Mouse (Mus musculus) embryonic facial prominence, embryonic 15.5 days (tissue): ENCODE measurements around the gene Rnf220. TPM values are rescaled to one million over a fixed set of nuclear protein-coding genes. Genes with fewer than 3 reads are reported as not detected.

Experiments
- ATAC-seq: fragments of 200-750 bp; cut with Nextera tagmentation; 2 replicates; pipeline ENCODE4 v1.8.0; 2017; ENCODE audit warnings: low read depth, moderate TSS enrichment; ENCODE audit not compliant: insufficient number of reproducible peaks, low FRiP score, low TSS enrichment
- H3K27ac ChIP-seq: fragments of 300-500 bp; sonication (generic); replicated peaks from 2 replicates; pipeline ENCODE4 v1.5.1; 2015; ENCODE audit warnings: mild to moderate bottlenecking, inconsistent platforms
- H3K27me3 ChIP-seq: fragments of 300-500 bp; sonication (generic); 2 replicates; pipeline ENCODE4 v1.6.1; 2015; ENCODE audit warnings: inconsistent platforms
- H3K36me3 ChIP-seq: fragments of 300-500 bp; sonication (generic); 2 replicates; pipeline ENCODE4 v1.6.1; 2015; ENCODE audit warnings: mild to moderate bottlenecking, inconsistent platforms
- H3K4me1 ChIP-seq: fragments of 300-500 bp; sonication (generic); 2 replicates; pipeline ENCODE4 v1.6.1; 2015; ENCODE audit warnings: inconsistent platforms
- H3K4me2 ChIP-seq: fragments of 300-500 bp; sonication (generic); replicated peaks from 2 replicates; pipeline ENCODE4 v1.6.1; 2015; ENCODE audit warnings: mild to moderate bottlenecking, inconsistent platforms
- H3K4me3 ChIP-seq: fragments of 300-500 bp; sonication (generic); replicated peaks from 2 replicates; pipeline ENCODE4 v1.5.1; 2015; ENCODE audit warnings: mild to moderate bottlenecking, inconsistent platforms
- H3K9ac ChIP-seq: fragments of 300-500 bp; sonication (generic); 2 replicates; pipeline ENCODE4 v1.6.1; 2015; ENCODE audit warnings: inconsistent platforms
- H3K9me3 ChIP-seq: fragments of 300-500 bp; sonication (generic); replicated peaks from 2 replicates; pipeline ENCODE4 v1.6.1; 2016; ENCODE audit warnings: inconsistent platforms
- WGBS: fragments of 180-500 bp; shearing (Covaris S2); methylation state at CpG from one replicate; pipeline ENCODE4 v1.1.7; 2015; 5-methylcytosine and 5-hydroxymethylcytosine counted together
- polyA plus RNA-seq: library from polyadenylated mRNA; unstranded; fragments of >200 nt; fragmentation: Nextera tagmentation; extraction: Ambion mirVana; gene quantifications from 2 replicates; pipeline ENCODE4 v1.2.1, GENCODE M21; 2015

Rnf220 gene
- polyA plus RNA-seq, 1 experiment from 2014 or later: 77.6 TPM

- 47% methylated on average over 11 of the region's 11 CpGs for WGBS
- Histone ChIP-seq H3K9ac (no peak overlapping the region), H3K4me1 (0 out of 2 replicates have a peak, but pooled peaks cover 3% of the 10 kb centered on the region), H3K4me3 (no peak overlapping the region), H3K27ac (no peak overlapping the region), H3K27me3 (peaks cover 4% of the 10 kb centered on the region), H3K9me3 (no peaks in the 10 kb centered on the region; the same call in 1 of the 2 replicates), H3K4me2 (no peak overlapping the region), H3K36me3 (no peaks in the 10 kb centered on the region)
- ATAC-seq: no peak
Measured at GRCm38 (mm10) chr4:117397128-117397527, 99.7 kb downstream of the Rnf220 start.

- H3K9me3 ChIP-seq: no peaks in the 10 kb centered on the region; the same call in 1 of the 2 replicates
- peaks cover 11% of the 10 kb centered on the region for H3K4me1 ChIP-seq
- 52% methylated on average over 7 of the region's 7 CpGs for WGBS
- no peak for ATAC-seq
- no peaks in the 10 kb centered on the region for H3K36me3 ChIP-seq
- no peak overlapping the region for H3K4me2 ChIP-seq
- H3K9ac ChIP-seq: no peak overlapping the region
- H3K27me3 ChIP-seq: peaks cover 26% of the 10 kb centered on the region
- H3K27ac ChIP-seq: no peak overlapping the region
- H3K4me3 ChIP-seq: no peak overlapping the region
Measured at GRCm38 (mm10) chr4:117393027-117393426, 103.8 kb downstream of the Rnf220 start.

- H3K36me3 ChIP-seq: no peaks in the 10 kb centered on the region
- peaks cover 26% of the 10 kb centered on the region for H3K27me3 ChIP-seq
- no peak overlapping the region for H3K27ac ChIP-seq
- no peak for ATAC-seq
- no peak overlapping the region for H3K4me3 ChIP-seq
- no peak overlapping the region for H3K4me2 ChIP-seq
- 47% methylated on average over 2 of the region's 2 CpGs for WGBS
- no peaks in the 10 kb centered on the region; the same call in 1 of the 2 replicates for H3K9me3 ChIP-seq
- no peak overlapping the region for H3K9ac ChIP-seq
- peaks cover 11% of the 10 kb centered on the region for H3K4me1 ChIP-seq
Measured at GRCm38 (mm10) chr4:117392391-117392790, 104.5 kb downstream of the Rnf220 start.

GRCm38 (mm10) chr4:117391966-117392365 is 104.9 kb downstream of the Rnf220 start:
- H3K4me1 ChIP-seq: peaks cover 11% of the 10 kb centered on the region
- H3K4me2 ChIP-seq: 0 out of 2 replicates have a peak overlapping the region, but pooled peaks have one; percentile 1
- WGBS: 2% methylated on average over 9 of the region's 9 CpGs
- no peak for ATAC-seq
- H3K9me3 ChIP-seq: no peaks in the 10 kb centered on the region
- H3K27me3 ChIP-seq: peaks cover 26% of the 10 kb centered on the region
- H3K9ac ChIP-seq: no peak overlapping the region
- no peaks in the 10 kb centered on the region for H3K36me3 ChIP-seq
- H3K4me3 ChIP-seq: no peak overlapping the region
- no peak overlapping the region for H3K27ac ChIP-seq

- Histone ChIP-seq H3K9me3 (no peaks in the 10 kb centered on the region), H3K36me3 (no peaks in the 10 kb centered on the region), H3K4me1 (peaks cover 11% of the 10 kb centered on the region), H3K4me2 (0 out of 2 replicates have a peak overlapping the region, but pooled peaks have one; percentile 1), H3K4me3 (no peak overlapping the region), H3K27ac (no peak overlapping the region), H3K27me3 (peaks cover 26% of the 10 kb centered on the region), H3K9ac (no peak overlapping the region)
- no peak for ATAC-seq
- 36% methylated on average over 22 of the region's 22 CpGs for WGBS
Measured at GRCm38 (mm10) chr4:117390850-117391795, 105.7 kb downstream of the Rnf220 start.

- H3K27ac ChIP-seq: no peak overlapping the region
- H3K4me1 ChIP-seq: peaks cover 11% of the 10 kb centered on the region
- H3K36me3 ChIP-seq: no peaks in the 10 kb centered on the region
- peaks cover 26% of the 10 kb centered on the region for H3K27me3 ChIP-seq
- H3K4me3 ChIP-seq: no peak overlapping the region
- no peak overlapping the region for H3K4me2 ChIP-seq
- H3K9me3 ChIP-seq: no peaks in the 10 kb centered on the region
- no peak for ATAC-seq
- 78% methylated on average over 14 of the region's 14 CpGs for WGBS
- H3K9ac ChIP-seq: no peak overlapping the region
Measured at GRCm38 (mm10) chr4:117389264-117390054, 107.4 kb downstream of the Rnf220 start.

GRCm38 (mm10) chr4:117385247-117385646 is 111.6 kb downstream of the Rnf220 start:
- WGBS: 87% methylated on average over 1 of the region's 1 CpGs

GRCm38 (mm10) chr4:117381846-117382245 is 115.0 kb downstream of the Rnf220 start:
- Histone ChIP-seq H3K9ac (no peak overlapping the region), H3K4me2 (no peak overlapping the region), H3K36me3 (no peaks in the 10 kb centered on the region), H3K9me3 (no peaks in the 10 kb centered on the region), H3K4me1 (no peaks in the 10 kb centered on the region), H3K27ac (no peak overlapping the region), H3K27me3 (no peaks in the 10 kb centered on the region), H3K4me3 (no peak overlapping the region)
- ATAC-seq: no peak
- 72% methylated on average over 8 of the region's 8 CpGs for WGBS

More at GRCm38 (mm10) chr4:117385247-117385646, 111.6 kb downstream of the Rnf220 start:
- ATAC-seq: no peak
- no peak overlapping the region for H3K4me2 ChIP-seq
- H3K27ac ChIP-seq: no peak overlapping the region
- no peaks in the 10 kb centered on the region for H3K36me3 ChIP-seq
- no peak overlapping the region for H3K4me3 ChIP-seq
- no peaks in the 10 kb centered on the region for H3K9me3 ChIP-seq
- no peaks in the 10 kb centered on the region for H3K4me1 ChIP-seq
- peaks cover 5% of the 10 kb centered on the region; the same call in 1 of the 2 replicates for H3K27me3 ChIP-seq
- H3K9ac ChIP-seq: no peak overlapping the region

GRCm38 (mm10) chr4:117380558-117380935 is 116.3 kb downstream of the Rnf220 start:
- H3K4me2 ChIP-seq: no peak overlapping the region
- H3K27me3 ChIP-seq: no peaks in the 10 kb centered on the region
- H3K4me1 ChIP-seq: no peaks in the 10 kb centered on the region
- H3K9me3 ChIP-seq: no peaks in the 10 kb centered on the region
- H3K4me3 ChIP-seq: no peak overlapping the region
- no peak overlapping the region for H3K9ac ChIP-seq
- no peak overlapping the region for H3K27ac ChIP-seq
- 89% methylated on average over 5 of the region's 5 CpGs for WGBS
- no peak for ATAC-seq
- H3K36me3 ChIP-seq: no peaks in the 10 kb centered on the region

- WGBS: 52% methylated on average over 14 of the region's 14 CpGs
- Histone ChIP-seq H3K4me1 (no peaks in the 10 kb centered on the region), H3K9me3 (no peaks in the 10 kb centered on the region), H3K27me3 (no peaks in the 10 kb centered on the region), H3K4me3 (no peak overlapping the region), H3K4me2 (no peak overlapping the region), H3K27ac (no peak overlapping the region), H3K9ac (no peak overlapping the region), H3K36me3 (no peaks in the 10 kb centered on the region)
- ATAC-seq: no peak
Measured at GRCm38 (mm10) chr4:117379803-117380557, 116.9 kb downstream of the Rnf220 start.
